ENCODE assay signal across 18 mouse cellular contexts in the genomic region with DNA sequence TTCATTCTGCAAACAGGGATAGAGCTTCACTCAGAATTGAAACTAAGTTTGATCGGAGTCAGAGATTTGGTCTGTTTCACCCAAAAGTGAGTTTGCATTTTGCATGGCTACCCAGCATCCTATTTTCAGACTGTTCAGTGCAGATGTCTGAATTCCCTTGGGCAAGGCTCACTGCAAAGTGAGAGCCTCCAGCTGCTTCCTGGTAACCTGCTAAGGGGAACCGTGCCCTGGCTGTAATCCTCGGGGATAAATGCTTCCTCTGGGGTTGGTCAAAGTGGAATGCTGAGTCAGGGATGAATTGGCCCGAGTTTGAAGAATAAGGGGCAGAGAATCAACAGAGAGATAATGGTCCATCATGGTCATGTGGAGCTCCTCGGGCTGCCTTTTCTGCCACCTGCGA.
"Had no signal": no experiment of that assay in that cellular context is flagged by ENCODE, and none has a peak within 500 bp of the region (broad histone marks: within the 10 kb centered on the region; RNA-seq: fewer than 3 reads in every experiment).

No protein-coding gene starts in this region.

- H3K36me3 ChIP-seq: intestine, embryonic 15.5 days; limb, embryonic 12.5 days; limb, embryonic 15.5 days; midbrain, embryonic 10.5 days; midbrain, embryonic 13.5 days had no signal

- ATAC-seq: intestine, embryonic 15.5 days; liver, postnatal 0 days; midbrain, embryonic 13.5 days; midbrain, embryonic 16.5 days had no signal

- H3K4me1 ChIP-seq: intestine, embryonic 15.5 days; limb, embryonic 12.5 days; limb, embryonic 15.5 days had no signal

- H3K9ac ChIP-seq: intestine, embryonic 15.5 days; limb, embryonic 12.5 days; limb, embryonic 15.5 days; liver, embryonic 14.5 days; liver, postnatal 0 days; midbrain, embryonic 13.5 days had no signal

- H3K27ac ChIP-seq: intestine, embryonic 15.5 days; kidney, postnatal 0 days; layer of hippocampus, adult 2 months; limb, embryonic 12.5 days; limb, embryonic 15.5 days; liver, embryonic 14.5 days; midbrain, embryonic 10.5 days; midbrain, embryonic 13.5 days; stomach, postnatal 0 days had no signal

- H3K4me2 ChIP-seq: intestine, embryonic 15.5 days; limb, embryonic 12.5 days; limb, embryonic 15.5 days; liver, embryonic 11.5 days; midbrain, embryonic 13.5 days had no signal

- H3K9me3 ChIP-seq: intestine, embryonic 15.5 days; limb, embryonic 12.5 days; limb, embryonic 15.5 days; midbrain, embryonic 10.5 days; midbrain, embryonic 13.5 days had no signal

- DNase-seq: kidney, adult 11 months; kidney, adult 9 months; kidney, postnatal 25 days; layer of hippocampus, adult 9-11 months; left cerebral cortex, postnatal 4 days; liver, postnatal 0 days; thymus, postnatal 25 days had no signal

- H3K27me3 ChIP-seq: intestine, embryonic 15.5 days; limb, embryonic 12.5 days; limb, embryonic 15.5 days; midbrain, embryonic 13.5 days had no signal

- H3K4me3 ChIP-seq: intestine, embryonic 15.5 days; layer of hippocampus, adult 2 months; limb, embryonic 12.5 days; limb, embryonic 15.5 days; midbrain, embryonic 10.5 days; midbrain, embryonic 13.5 days had no signal
